Mouse (Mus musculus) frontal cortex, postnatal 10 days (tissue): ENCODE data around the gene Phkg1.
"Not testable (repeated sequence)": the region's sequence is repeated elsewhere in the genome, so short reads cannot be mapped to it uniquely, and the experiment has no call there.

Experiments
- DNase-seq, 2 experiments: peaks; one replicate each; pipeline ENCODE4 v3.0.0; 2022; ENCODE audit warnings: low spot score in 2 of 2, mixed read lengths in 1 of 2

The Phkg1 gene

DNA sequence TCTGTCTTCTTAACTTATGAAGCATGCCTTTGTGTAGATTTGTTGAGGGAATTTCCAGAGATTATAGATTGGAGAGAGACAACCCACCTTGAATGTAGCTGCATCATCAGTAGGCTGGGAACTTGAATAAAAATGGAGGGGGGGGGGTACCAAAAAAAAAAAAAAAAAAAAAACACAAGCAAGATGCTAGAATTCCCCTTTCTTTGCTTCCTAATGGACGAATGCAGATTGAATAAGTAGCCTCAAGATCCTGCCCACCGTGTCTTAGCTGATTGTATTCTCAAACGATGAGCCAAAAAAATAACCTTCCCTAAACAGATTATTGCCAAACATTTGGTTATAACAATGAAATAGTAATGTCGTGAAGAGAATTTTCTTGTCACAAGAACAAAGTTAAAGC lies 9.4 kb upstream of the Phkg1 start:
- no peak for DNase-seq

DNA sequence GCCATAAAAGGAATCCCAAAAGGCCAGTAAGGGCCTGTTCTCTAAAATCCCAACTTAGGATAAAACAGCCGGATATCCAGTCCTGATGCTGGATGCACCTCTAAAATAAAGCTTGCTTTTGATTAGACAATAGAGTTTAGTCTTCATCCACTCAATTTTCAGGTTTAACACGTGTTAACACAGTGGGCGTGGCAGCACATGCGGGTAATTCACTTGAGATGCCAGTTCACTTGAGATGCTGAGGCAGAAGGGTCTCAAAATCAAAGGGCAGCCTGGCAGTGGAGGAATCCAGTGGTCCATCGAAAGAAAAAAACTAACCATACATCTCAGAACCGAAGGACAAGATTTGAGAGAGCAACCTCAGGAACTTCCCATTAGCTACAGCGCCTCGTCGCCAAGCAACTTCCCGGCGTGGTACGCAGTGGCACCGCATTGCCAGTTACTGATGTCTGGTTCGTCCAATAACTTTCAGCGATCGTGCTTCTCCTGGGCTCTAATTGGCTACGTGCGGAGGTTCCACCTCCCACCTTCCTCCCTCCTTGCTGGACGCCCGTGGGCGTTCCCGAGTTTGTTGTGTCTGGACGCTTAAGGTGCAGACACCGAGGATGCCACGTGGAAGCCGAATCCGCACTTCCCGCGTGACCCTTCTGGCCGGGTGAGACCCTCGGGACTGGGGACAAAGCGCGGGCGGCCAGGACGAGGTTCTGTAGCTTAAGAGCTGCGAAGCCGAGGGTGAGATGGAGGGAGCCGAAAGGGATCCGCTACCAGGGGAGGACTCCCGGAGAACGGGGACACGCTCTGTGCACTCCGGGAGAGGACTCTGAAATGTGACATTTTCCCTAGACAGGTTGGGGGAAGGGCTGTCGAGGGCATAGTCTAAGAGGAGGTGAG lies 2.9 kb downstream of the Phkg1 start, which contains the start of gene Zbed5:
Gene Zbed5, plus strand, starts transcription at position 526 of the 891 bp plus-strand sequence.
- peak; percentile 82 to 87 for DNase-seq

GRCm38 (mm10) chr5:129890390-129890789 lies 8.0 kb downstream of the Phkg1 start:
- DNase-seq, result not testable (repeated sequence)

DNA sequence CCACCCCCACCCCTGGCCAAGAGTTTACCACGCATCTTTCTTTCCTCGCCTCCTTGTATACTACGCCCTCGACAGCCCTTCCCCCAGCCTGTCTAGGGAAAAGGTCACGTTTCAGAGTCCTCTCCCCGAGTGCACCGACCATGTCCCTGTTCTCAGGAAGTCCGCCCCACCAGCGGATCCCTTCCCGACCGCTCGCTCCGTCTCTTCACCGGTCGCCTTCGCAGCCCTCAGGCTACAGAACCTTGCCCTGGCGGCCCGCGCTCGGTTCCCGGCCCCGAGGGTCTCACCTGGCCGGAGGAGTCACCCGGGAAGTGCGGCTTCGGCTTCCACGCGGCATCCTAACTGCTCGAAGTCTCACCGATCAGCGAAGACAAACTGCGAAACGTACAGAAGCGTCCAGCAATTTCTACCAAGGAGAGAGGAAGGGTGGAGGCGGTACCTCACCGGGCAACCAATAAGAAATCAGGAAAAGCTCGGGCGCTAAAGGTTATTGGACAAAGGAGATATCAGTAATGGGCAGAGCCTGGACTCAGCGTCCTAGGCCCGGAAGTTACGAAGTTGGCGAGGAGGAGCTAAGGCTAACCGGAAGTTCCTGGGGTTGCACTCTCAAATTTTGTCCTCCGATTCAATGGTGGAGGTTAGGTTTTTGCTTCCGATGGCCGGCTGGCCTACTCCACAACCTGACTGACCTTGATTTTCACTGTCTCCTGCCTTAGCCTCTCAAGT lies 11.3 kb downstream of the Phkg1 start, which contains the start of gene Chchd2:
Gene Chchd2, minus strand, starts transcription at position 560 of the 726 bp plus-strand sequence.
- peak; percentile 90 to 94 for DNase-seq

GRCm38 (mm10) chr5:129886271-129886670 lies 12.1 kb downstream of the Phkg1 start:
- DNase-seq, result no peak

DNA sequence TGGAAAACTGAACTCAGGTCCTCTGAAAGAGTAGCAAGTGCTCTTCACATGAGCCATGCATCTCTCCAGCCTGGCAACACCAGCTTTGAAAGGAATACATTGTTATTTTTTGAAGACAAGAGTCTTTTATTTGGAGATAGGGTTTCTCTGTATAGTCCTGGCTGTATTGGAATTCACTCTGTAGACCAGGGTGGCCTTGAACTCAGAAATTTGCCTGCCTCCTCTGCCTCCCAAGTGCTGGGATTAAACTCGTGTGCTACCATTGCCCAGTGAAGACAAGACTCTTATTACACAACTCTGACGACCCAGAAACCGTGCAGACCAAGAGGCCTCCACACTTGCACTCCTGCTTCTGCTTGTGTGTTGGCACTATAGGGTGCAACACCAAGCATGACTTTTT lies 18.5 kb downstream of the Phkg1 start:
- DNase-seq, result no peak

- peak; percentile 35 to 37 for DNase-seq
These were observed 19.4 kb downstream of the Phkg1 start for GRCm38 (mm10) chr5:129878946-129879345.

- peak; percentile 36 to 55 for DNase-seq
These were observed 20.5 kb downstream of the Phkg1 start for GRCm38 (mm10) chr5:129877731-129878455.

DNA sequence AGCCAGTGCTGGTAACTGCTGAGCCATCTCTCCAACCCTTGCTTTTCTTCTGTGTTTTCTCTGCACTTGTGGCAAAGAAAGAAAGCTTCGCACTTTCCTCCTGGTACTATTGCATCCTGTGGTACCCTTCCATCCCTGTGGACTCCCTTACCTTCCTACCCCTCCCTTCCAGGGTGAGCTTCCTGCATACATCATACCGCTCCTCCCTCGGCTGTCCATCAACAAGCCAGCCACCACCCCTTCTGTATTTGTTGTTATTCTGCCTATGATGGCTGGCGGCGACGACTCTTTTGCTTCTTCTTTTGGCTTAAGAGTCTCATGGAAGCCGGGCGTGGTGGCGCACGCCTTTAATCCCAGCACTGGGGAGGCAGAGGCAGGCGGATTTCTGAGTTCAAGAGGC lies 23.3 kb downstream of the Phkg1 start:
- DNase-seq, result no peak

DNA sequence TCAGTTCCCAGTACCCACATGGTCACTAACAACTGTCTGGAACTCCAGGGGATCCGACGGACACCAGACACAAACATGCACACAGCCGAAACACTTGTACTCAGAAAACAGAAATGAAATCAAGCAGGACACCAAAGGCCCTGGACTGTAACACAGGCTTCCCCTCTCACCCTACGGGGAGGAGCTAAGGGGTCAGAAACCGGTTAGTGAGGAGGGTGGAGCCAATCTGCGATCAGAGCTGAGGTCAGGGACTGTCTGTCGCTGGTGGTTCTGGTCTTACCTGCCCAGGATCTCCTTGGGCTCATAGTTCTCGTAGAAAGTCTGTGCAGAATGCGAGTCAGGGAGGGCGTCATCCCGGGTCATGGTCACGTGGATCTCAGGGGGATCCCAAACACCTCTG lies 24.4 kb downstream of the Phkg1 start:
- DNase-seq, result no peak

GRCm38 (mm10) chr5:129871238-129871637 lies 27.1 kb downstream of the Phkg1 start:
- no peak for DNase-seq

DNA sequence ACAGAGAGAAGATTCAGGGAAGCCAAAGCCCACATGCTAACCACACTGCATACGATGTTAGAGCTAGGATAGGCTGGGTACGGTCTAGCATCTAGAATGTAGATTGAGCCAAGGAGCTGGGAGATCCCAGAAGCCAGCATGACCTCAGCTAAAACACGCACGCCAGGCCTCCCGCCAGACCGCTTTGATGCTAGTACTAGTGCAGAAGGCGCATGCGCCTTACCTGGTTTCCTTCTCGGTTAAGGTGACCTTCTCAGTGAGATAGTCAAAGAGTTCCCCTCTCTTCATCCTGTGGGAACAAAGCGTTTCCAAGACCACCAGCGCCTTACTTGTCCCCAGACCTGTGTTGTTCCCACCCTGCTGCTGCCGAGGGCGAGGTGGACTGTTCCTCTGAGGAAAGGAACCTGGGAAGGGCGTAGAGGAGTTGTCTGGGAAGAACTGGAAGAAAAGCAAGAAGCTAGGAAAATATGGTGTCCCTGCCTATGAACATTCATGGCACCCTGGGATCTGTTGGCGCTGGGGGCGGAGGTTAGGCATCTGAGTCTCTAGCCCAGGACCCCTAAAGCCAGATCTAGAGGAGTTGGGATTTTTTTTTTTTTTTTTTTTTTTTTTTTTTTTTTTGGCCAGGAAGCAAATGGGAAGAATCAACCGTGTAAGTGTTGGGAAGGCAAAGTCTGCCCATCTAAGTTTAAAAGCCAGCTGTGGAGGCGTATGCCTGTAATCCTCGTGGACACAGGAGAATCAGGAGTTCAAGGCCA lies 28.9 kb downstream of the Phkg1 start:
- no peak for DNase-seq

- DNase-seq, result no peak
These were observed 32.5 kb downstream of the Phkg1 start for GRCm38 (mm10) chr5:129865841-129866240.

DNA sequence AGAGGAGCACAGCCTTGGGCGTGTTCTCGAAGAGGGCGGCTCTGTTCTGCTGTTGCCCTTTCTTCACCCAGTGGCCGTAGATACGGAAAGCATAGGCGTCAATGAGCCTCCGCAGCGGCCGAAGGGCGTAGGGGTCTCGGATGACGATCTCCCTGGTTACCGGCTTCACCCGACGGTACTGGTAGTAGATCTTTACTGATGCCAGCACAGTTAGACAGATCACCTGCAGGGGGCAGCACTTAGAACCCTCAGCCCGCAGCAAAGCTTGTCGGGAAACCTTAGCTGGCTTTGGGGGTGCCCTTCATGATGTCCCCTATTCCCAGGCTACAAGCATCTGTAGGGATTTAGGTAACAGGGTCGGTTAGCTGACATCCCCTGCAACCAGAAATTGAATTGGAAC lies 33.9 kb downstream of the Phkg1 start:
- DNase-seq, result peak in 1 of 2 experiments; percentile 43

GRCm38 (mm10) chr5:129862325-129862724 lies 36.0 kb downstream of the Phkg1 start:
- no peak for DNase-seq

DNA sequence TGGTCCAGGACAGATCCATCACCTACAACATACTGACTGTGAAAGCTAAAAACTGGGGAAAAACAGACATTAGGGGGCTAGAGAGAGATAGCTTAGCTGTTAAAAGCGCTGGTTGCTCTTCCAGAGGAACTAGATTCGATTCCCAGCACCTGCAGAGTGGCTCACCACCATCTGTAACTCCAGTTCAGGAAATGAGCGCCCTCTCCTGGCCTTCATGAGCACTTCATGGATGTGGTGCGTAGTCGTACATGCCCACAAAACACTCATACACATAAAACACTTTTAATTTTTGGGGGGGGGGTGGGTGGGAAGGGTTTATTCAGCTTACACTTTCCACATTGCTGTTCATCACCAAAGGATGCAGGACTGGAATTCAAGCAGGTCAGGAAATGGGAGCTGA lies 41.9 kb downstream of the Phkg1 start:
- no peak for DNase-seq

- no peak for DNase-seq
These were observed 43.2 kb downstream of the Phkg1 start for GRCm38 (mm10) chr5:129855163-129855562.

GRCm38 (mm10) chr5:129847558-129847820 lies 50.9 kb downstream of the Phkg1 start:
- no peak for DNase-seq

DNA sequence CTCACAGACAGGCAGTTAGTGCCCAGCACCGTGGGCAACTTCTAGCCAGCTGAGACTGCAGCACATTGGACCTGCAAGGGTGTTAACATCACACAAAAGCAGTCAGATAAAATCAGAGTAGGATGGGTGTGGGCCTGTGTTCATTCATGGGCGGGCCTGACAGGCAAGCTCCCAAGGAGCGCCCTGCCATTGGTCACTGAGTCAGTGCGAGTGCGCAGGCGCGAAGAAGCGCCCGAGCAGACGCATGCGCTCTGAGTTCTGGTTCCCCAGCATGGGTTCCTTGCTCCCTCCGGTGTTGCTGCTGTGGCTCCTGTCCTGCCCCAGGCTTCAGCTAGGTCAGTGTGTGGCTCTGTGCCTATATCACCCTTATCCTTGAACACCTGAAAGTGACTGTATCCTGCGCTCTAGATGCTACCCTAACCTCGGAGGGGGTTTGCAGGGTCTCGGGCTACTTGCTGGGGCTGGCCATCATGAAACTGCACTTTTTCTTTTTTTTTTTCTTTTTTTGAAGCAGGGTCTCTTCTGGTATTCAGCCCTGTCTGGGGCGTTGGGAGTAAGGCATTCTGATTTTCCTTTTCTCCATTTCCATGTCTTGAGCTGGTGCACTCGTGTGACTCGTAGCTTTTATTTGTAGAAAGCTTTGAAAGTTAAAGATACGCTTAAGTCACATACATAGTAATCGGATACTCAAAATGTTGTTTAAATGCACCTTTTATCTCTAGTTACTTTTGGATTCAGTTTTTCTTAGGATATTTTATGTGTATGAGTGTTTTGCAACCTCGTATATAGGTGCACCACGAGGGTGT lies 51.4 kb downstream of the Phkg1 start, which contains the start of gene Sumf2:
Gene Sumf2, plus strand, starts transcription at position 235 of the 806 bp plus-strand sequence.
- DNase-seq, result peak; percentile 92 to 94

DNA sequence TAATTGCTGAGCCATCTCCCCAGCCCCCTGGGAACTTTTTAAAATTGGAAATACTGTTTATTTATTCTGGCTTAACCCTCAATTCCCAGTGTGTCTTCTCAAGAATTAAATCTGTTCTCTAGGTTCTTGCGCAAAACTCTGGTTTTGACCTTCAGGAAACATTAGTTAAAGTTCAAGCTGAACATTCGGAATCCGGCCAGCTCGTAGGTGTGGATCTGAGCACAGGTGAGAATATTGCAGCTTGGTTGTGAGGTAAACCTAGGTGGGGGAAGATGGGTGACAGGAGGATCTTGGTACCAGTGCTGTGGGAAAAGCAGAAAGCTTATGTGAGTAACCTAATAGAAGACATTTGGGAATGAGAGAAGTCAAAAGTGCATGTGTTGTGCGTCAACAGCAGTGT lies 53.5 kb downstream of the Phkg1 start:
- DNase-seq, result no peak
